Mouse (Mus musculus) left cerebral cortex, adult 8-10 months (tissue): ENCODE results near the gene Mrps21. TPM values are rescaled to one million over a fixed set of nuclear protein-coding genes. Genes with fewer than 3 reads are reported as not detected.
"Not testable (repeated sequence)": the region's sequence is repeated elsewhere in the genome, so short reads cannot be mapped to it uniquely, and the experiment has no call there.

Experiments used
- DNase-seq, 2 experiments: peaks; one replicate each; pipeline ENCODE4 v3.0.0; 2022; ENCODE audit warnings: low spot score in 2 of 2
- total RNA-seq, 4 experiments: library from RNA; stranded (reverse); gene quantifications; 2 replicates each; pipeline ENCODE4 v1.2.4; 2022

Gene Mrps21
- total RNA-seq = 100 to 1,000 TPM; 139 to 170 (median 151) TPM

DNA sequence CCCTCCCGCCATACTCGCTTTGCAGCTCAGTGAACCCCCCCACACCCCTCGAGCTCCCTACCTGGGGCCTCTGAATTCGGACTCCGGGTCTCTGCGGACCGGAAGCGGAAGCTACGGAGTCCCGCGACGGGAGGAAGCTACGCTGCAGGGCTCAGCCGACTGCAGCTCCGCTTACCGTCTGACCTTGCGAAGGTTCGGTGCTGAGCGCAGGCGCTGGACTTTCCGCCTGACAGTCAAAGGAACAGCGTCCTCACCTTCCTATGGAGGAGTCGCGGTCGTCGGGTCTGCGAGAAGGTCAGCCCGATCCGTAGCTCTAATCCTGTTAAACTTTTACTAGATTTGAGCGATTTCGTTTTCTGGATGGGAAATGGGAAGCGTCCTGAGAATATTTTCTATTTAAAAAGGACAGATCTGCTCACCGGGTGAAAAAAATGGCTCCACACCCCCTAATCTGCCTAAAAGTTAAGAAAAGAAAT is at the start of gene Mrps21:
Gene Mrps21, minus strand, starts transcription at position 128 of the 476 bp plus-strand sequence.
- DNase-seq = peak; percentile 74 to 85

DNA sequence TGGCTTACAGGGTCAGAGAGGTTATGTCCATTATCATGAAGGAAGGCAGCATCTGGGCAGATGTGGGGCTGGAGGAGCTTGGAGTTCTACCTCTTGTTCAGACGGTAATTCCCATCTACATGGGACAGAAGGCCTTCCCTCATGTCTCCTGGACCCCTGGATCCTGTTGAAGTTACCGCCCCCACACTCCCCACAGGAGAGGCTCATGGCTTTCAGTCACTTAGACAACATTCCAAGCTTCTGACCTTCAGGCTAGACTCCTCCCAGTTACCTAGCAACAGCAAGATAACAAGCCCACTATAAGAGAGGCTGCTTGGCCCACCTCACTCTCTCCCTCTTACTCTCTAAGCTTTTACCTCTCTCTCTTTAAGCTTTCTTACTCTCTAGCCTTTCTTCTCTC is 49.2 kb upstream of the Mrps21 start:
- not testable (repeated sequence) for DNase-seq

DNA sequence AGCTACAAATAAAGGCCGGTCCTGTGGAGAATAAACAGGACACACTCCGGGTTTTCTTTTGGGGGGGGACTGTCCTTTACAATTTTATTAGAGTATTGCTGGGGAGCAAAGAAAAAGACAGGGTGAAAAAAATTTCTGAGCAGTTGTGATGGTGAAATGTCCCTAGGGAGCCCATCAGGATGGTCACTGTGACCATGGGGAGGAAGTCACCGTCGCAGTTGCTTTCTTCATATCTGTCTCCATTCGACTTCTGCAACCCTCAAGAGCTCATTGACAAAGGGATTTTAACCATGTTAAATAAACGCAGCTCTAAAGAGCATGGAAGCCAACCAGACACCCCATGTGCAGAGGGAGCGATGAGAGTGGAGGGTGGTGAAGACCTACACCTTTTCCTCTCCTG is 45.4 kb upstream of the Mrps21 start:
- DNase-seq = no peak

DNA sequence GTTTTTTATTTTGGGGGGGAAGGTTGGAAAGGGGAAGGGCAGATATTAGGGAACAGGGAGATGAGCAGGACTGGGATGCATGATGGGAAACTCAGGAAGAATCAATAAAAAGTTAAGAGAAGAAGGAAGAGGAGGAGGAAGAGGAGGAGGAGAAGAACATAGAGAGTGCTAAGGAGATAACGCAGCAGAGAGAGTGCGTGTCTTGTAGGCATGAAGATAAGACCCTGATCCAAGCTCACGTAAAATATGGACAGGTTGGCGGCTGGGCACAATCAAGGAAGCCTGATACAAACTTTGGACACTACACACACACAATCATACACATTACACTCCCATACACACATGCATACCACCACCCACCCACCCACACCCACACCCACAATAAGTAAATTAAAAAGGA is 43.4 kb upstream of the Mrps21 start:
- DNase-seq = no peak

DNA sequence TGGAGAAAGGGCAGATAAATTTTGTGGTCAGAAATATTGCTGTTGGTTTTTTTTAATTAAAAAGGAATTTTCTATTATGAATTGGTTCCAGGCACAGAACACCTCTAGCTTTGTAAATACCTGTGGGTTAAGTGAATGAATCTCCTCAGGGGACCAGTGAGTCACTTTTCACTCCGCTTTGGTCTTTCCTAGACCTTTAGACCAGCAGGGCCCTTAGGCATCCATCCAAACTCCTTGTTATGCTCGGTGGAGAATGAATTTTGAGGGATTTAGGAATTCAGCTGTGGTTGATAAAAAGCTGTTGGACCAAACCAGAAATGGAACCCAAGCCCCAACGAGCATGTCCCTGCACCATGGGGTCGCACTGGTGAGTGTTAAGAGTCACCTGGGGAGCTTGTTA is 36.3 kb upstream of the Mrps21 start:
- no peak for DNase-seq

DNA sequence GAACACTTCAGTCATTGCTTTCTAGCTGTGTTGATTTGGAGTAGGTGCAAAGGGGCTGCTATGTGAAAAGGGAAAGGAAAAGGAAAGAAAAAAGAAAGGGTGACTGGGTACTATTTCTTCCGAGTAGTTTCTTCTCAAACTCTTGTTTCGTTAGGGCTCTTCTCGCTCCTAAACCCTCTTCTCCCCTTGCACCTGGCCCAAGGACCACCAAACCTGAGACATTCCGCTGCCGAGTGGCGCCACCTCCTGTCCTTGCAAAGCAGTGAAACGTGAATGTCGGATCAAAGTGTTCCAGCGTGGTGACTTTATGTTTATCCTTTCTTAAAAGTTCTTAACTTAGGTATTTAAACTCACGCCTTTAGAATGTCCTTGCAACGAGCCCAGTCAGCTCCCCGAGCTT is 35.5 kb upstream of the Mrps21 start:
- DNase-seq = no peak

DNA sequence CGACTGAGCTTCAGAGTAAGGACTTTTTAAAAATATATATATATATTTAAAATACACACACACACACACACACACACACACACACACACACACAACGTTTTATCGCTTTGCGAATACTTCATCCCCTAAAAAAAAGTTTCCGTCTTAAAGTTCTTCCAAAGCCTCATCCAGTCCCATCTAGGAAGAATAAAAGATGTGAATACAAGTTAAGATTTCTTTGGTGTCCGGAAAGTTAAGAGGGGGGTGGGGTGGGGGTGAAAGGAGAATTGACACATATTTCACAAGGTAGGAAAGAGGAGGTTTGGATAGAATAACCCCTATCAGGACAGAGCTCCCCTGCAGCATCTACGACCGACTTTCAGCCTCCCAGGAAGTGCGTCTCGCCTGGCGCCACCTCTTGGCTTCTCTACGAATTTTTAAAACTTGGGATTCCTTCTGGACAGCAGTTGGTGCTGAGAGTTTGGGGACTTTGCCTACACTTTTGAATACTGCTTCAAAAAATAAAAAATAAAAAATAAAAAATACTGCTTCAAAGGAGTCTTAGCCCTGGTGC is 34.7 kb upstream of the Mrps21 start:
- no peak for DNase-seq

DNA sequence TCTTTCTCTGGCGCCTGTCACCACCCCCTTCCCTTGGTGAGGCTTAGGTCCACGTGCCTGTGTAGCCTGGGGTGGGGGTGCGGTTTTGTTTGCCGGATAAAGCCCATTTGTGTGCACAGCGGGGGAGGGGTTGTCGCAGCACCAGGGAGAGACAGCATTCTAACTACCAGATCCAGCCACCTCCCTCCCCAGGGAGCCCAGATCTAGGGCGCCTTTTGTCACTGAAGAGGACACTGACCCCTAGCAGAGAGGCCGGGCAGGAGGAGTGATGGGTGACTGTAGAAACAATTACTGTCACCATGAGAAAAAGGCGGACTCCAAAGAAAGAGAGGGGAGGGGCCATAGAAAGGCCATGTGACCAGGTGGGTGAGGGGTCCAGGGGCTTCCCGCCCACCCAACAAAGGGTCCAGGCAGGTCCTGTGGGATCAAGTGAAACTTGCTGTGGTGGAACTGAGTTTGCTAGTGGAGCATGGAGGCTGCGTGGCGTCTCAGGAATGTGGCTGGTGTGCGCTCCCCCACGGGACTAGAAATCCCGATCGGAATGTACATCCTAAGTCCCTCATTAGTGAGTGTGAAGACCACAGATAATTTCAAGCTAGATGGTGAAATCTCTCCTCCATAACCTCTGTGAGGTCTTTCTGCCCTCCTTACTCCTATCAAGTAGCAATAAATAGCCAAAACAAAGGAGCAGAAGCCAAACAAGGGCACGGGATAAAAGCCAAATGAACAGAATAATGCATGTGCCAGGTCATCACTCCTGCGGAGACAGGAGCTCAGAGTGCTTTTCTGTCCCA is 34.0 kb upstream of the Mrps21 start:
- DNase-seq = peak in 1 of 2 experiments; percentile 82

DNA sequence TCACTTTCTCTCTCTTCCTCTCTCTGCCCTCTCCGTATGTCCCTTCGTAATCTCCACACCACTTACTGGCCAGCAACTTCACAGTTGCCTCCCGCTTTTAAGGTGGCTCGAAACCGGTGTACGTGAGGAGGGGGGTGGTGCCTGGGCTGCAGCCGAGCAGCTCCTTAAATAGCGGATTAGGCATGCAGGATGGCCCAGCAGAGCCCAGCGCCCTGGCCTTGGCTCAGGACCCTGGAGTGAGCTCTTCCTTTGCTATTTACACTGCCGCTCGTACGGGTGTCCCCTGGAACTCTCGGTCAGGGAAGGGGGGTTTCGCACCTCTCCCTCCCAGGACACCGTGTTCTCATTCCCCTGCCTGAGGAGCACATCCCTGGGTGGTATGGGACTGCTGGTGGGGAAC is 33.2 kb upstream of the Mrps21 start, which contains the start of gene Car14:
Gene Car14, minus strand, starts transcription at position 124 of the 400 bp plus-strand sequence.
- DNase-seq = no peak

DNA sequence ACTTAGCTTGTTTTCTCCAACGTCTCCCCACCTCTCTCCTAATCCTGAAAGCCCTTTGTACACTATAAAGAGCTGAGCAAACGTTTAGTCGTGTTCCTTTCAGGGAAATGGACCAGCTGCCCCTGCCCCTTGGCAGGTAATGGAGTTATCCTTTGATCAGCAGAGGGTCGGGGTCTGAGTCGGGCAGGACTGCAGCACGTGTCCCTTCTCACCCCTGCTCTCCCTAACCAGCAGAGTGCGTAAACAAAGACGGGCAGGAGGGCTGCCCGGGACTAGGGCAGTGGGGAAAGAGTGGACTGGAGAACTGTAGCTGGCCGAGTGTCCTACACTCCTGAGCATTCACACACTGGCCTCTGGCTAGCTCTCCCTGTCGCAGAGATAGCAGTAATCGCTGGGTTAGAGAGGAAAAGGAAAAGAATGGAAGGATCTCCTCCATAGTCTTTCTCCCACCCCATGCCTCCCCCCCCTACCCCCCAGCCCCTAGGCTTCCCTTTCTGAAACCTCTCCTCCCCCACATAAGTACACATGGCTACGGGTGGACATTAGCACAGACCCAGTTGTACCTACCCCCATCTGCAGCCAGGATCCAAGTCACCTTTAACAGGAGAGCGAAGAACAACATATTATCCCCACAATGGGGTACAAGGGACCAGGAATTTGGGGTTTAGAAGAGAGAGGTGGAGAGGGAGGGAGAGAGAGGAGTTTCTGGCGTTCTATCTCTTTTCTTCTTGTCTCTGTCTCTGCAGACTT is 32.6 kb upstream of the Mrps21 start:
- no peak for DNase-seq

DNA sequence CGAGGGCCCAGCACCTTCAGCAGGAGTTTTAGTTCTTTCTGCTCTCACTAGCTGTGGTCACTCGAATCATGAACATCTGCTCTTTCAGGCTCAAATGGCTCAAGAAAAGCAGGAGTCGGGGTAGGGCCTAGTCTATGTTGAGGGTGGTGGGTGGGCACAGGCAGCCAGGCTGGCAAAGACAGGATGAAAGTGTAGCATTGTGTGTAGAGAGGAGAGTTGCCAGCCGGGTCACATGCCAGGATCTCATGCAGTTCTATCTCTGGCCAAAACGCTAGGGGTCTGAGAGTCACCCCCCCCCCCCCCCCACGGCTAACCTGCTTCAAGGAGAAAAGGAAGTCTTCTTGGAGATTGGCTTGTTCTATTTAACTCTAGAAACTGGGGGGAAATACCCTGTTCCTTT is 31.3 kb upstream of the Mrps21 start:
- no peak for DNase-seq

DNA sequence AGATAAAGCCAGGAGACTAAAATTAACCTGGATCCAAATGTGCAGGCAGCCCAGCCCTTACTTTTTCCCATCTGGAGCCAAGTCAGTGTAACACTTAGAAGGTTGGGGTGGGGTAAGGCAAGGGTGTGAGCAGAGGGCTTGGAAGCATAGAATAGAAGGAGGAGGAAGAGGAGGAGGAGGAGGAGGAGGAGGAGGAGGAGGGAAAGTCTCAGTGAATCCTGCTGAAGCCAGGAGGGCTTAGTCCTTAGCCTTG is 31.0 kb upstream of the Mrps21 start:
- DNase-seq = no peak

DNA sequence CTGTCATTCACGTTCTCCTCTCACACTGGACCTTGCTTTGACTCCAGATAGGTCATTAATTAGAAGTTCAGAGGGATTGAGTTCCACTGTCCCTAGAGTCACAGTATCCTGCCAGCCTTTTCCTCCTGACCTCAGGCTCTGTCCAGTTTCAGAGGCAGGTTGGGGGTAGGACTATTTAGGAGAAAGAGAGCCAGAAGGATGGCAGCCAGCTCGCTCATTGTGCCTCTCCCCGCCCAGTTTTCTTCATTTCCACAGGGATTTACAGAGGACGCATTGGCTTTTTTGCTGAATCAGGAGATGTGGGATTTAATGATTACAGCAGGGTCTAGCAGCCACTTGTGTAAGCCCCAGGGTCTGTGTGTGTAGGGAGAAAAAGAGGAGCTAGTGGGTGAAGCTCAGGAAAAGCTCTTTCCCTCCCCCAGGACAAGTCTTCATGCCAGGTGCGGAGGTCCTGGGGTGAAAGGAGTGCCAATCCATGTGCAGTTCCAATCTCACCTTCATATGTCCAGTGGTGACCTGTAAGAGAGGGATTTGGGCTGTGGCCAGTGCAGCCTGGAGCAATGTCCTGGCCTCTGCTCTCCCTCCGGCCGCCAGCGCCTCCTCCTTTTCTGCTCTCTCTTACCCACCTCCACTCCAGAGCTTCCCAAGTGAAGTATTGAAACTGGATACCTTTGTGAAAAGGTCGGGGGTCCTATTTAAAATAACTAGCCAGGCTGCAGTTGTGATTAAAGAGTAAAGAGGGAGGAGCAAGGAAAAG is 30.5 kb upstream of the Mrps21 start:
- DNase-seq = no peak

DNA sequence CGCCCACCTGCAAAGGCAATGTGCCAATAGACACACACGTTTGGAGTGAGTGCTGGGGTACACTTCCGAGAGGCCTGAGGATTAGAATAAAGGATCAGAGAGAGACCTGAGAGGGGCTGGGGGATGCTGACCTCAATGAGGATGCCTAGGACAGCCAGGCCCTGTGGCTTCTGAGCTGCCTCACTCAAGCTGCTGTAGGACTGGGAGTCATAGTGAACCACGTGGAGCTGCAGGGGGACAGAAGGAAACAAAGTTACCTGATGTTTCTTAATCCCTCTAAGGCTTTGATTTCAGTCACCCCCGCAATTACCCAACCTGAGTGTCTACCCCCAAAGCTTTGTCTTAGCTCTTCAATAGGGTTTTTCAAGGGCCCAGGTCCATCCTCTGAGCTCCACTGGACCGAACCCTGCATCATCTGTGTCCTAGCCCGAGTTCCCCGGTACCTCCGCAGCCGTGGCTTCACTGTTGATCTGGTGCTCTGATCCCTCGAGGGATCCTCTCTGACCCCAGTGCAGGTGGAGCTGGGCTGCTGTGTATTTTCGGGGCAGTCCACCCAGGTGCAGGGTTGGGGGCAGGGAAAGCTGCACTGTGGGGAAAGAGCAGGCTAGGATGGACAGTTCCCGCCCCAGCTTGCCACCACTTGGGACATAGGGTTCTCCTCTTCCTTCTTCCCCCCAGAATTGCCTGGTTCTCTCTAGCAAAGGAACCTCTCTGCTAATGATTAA is 28.6 kb upstream of the Mrps21 start:
- no peak for DNase-seq

DNA sequence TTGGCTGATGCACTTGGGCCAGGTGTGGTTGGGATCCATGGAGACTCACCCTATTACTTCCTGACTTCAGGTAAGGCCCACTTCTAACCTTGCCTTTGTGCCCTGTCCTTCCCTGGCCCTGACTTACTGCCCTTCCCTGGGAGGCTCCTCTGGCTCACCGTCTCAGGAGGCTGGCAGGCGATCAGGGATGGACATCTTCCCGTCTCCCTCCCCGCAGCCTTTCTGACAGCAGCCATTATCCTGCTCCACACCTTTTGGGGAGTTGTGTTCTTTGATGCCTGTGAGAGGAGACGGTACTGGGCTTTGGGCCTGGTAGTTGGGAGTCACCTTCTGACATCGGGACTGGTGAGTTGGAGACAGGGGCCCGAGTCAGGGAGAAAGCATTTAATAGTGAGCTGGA is 24.2 kb upstream of the Mrps21 start:
- DNase-seq = not testable (repeated sequence)

DNA sequence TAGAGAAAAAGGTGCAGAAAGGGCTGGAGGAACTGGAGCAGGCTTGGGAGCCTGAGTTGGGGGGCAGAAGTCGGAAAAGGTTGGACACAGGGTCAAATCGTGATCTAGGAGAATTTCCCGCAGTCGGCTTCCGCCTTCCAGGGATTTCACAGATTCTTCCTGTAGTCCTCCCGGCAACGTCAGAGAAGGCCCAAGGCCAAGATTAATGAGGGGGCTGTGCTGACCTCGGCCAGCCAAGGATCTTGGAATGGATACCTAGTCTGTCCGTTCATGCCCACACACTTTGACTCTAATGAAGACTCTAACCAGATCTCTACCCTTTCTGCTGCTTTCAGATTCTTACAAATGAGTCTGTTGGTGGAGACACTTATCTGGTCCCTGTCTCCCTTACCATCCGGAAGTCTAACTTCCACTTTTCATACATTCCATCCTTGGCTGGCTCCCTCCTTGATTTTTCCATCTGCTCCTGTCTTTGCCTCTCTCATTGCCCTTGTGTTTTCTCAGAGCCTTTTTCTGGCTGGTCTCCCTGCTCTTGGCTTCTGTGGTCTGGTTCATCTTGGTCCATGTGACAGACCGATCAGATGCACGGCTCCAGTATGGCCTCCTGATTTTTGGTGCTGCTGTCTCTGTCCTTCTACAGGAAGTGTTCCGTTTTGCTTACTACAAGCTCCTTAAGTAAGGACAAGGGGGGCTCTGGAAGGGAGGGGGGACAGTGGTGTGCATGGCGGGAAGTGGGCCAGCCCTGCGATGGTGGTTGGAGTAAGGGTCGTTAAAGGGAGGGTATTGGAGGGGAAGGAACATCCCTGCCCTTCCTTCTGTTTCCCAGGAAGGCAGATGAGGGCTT is 23.2 kb upstream of the Mrps21 start:
- DNase-seq = no peak

DNA sequence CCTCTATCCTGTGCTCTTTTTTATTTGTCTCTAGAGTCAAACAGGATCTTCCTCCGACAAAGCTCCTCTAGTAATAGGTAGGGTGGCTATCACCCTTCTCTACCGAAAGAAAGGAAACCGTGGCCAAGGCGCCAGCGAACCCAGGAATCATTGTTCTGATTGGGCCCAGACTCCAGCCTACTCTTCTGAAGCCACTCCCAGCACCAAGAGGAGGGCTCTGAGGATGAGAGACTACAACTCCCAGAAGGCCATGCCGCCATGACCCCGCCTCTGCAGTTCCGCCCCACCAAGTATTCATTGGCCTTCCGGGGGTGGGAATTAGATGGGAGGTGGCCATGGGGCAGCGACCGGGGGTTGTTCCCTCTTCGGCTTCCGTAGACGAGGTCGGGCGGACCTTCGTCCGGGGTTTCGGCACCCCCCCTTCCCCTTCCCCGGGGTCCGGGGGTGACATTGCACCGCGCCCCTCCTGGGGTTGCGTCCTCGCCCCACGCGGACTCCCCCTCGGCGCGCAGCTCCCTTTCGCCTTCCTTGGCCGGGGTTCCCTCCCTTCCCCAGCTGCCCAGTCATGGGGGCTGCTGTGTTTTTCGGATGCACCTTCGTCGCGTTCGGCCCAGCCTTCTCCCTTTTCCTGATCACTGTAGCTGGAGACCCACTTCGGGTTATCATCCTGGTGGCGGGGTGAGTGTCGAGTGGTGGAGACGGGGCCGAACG is 22.4 kb upstream of the Mrps21 start, which contains the start of gene Aph1a:
Gene Aph1a, plus strand, starts transcription at position 364 of the 711 bp plus-strand sequence.
- peak; percentile 86 to 98 for DNase-seq

DNA sequence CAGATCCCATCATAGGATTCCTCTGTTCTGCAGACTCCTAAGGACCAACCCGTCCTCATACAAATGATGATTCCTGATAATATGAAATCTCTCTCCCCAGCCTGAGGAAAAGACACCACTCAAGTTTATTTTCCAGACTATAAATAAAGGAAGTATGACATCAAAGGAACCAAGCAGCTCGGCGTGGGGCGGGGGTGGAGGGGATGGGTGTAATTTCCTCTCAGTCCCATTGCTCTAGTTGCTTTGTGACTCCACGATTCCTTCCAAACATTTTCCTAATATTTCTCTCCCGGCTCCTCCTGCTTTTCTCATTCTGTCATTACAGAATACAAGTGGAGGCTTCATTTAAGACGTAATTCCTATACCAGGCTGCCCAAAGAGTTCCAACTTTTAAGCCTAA is 21.8 kb upstream of the Mrps21 start:
- DNase-seq = no peak
